ENCODE assay signal across 14 mouse cellular contexts in genomic region chr6:38224079-38224478, GRCm38 (mm10). TPM values are rescaled to one million over a fixed set of nuclear protein-coding genes. Genes with fewer than 3 reads are reported as not detected.
DNase-seq lines count a peak whose midpoint lies in the region; ATAC-seq and TF ChIP-seq lines count a peak whose summit lies in the region.
"Had no signal": no experiment of that assay in that cellular context is flagged by ENCODE, and none has a peak within 500 bp of the region (broad histone marks: within the 10 kb centered on the region; RNA-seq: fewer than 3 reads in every experiment).

No protein-coding gene starts in this region.

- DNase-seq in frontal cortex, postnatal 14 days (ENCODE audit: low spot score in 2 of 2) = no peak
- DNase-seq in brain, adult 2 months (ENCODE audit: low read depth, low spot score) = peak; percentile 39
- peak; percentile 53 for DNase-seq in midbrain, postnatal 0 days (ENCODE audit: low spot score)
- DNase-seq in kidney, adult 2 months = no peak
- DNase-seq in layer of hippocampus, postnatal 36 days = no peak
- DNase-seq: adrenal gland, postnatal 14 days; cerebellum, adult 9-10 months; kidney, adult 11 months; right cerebral cortex, postnatal 14 days; thymus, postnatal 36 days had no signal

- TF ChIP-seq POLR2A in kidney, adult 2 months (IDR thresholded peaks at IDR 0.05; ENCODE audit: low read depth, low read length) = no peak

- H3K9me3 ChIP-seq in hindbrain, embryonic 12.5 days (replicated peaks) = peaks cover 5% of the 10 kb centered on the region; the same call in 1 of the 2 replicates
- no peaks in the 10 kb centered on the region for H3K9me3 ChIP-seq in midbrain, postnatal 0 days (ENCODE audit: low read length)

- H3K4me3 ChIP-seq in hindbrain, embryonic 12.5 days = no peak overlapping the region
- no peak overlapping the region for H3K4me3 ChIP-seq in midbrain, postnatal 0 days (ENCODE audit: low read depth, low read length)
- H3K4me3 ChIP-seq in kidney, adult 2 months (ENCODE audit: insufficient read depth, low read depth, low read length) = no peak overlapping the region
- H3K4me3 ChIP-seq: heart, embryonic 13.5 days had no signal

- H3K9ac ChIP-seq in hindbrain, embryonic 12.5 days = no peak overlapping the region
- H3K9ac ChIP-seq in midbrain, postnatal 0 days (replicated peaks; ENCODE audit: low read length, poor library complexity, severe bottlenecking) = no peak overlapping the region
- H3K9ac ChIP-seq: heart, embryonic 13.5 days had no signal

- peak; percentile 42; the same call in 1 of the 2 replicates for ATAC-seq in frontal cortex, adult (ENCODE audit: low TSS enrichment)
- peak; percentile 67 for ATAC-seq in hindbrain, embryonic 12.5 days (ENCODE audit: low FRiP score)
- no peak; the same call in 1 of the 2 replicates for ATAC-seq in midbrain, postnatal 0 days (ENCODE audit: low FRiP score)
- ATAC-seq in inflammation-experienced regulatory T-cells, adult 6 months = no peak

- H3K4me1 ChIP-seq in hindbrain, embryonic 12.5 days = peaks cover 22% of the 10 kb centered on the region
- H3K4me1 ChIP-seq in midbrain, postnatal 0 days (ENCODE audit: insufficient read depth, low read length) = peaks cover 4% of the 10 kb centered on the region; the same call in 1 of the 2 replicates
- no peaks in the 10 kb centered on the region for H3K4me1 ChIP-seq in kidney, adult 2 months (ENCODE audit: control insufficient read depth, insufficient read depth, low read length)

- H3K27me3 ChIP-seq in hindbrain, embryonic 12.5 days = no peaks in the 10 kb centered on the region
- no peaks in the 10 kb centered on the region for H3K27me3 ChIP-seq in midbrain, postnatal 0 days (ENCODE audit: insufficient read depth, low read length)
- no peaks in the 10 kb centered on the region for H3K27me3 ChIP-seq in kidney, adult 2 months (replicated peaks; ENCODE audit: control insufficient read depth, insufficient read depth, low read length)
- H3K27me3 ChIP-seq: heart, embryonic 13.5 days had no signal

- no peak overlapping the region for H3K4me2 ChIP-seq in hindbrain, embryonic 12.5 days (replicated peaks)
- no peak overlapping the region for H3K4me2 ChIP-seq in midbrain, postnatal 0 days (ENCODE audit: low read depth, low read length, poor library complexity, severe bottlenecking)
- H3K4me2 ChIP-seq: heart, embryonic 13.5 days had no signal

- 29% methylated on average over 1 of the region's 1 CpGs for WGBS in hindbrain, embryonic 12.5 days
- WGBS in midbrain, postnatal 0 days = 24% methylated on average over 1 of the region's 1 CpGs
- WGBS in kidney, adult 2 months = 81% methylated on average over 1 of the region's 1 CpGs

- H3K36me3 ChIP-seq in hindbrain, embryonic 12.5 days = no peaks in the 10 kb centered on the region
- H3K36me3 ChIP-seq in midbrain, postnatal 0 days (ENCODE audit: insufficient read depth, low read length) = no peaks in the 10 kb centered on the region
- H3K36me3 ChIP-seq in kidney, adult 2 months (ENCODE audit: control insufficient read depth, insufficient read depth, low read length) = no peaks in the 10 kb centered on the region
- H3K36me3 ChIP-seq: heart, embryonic 13.5 days had no signal

- no peak for TF ChIP-seq CTCF in midbrain, postnatal 0 days (IDR thresholded peaks at IDR 0.05)
- TF ChIP-seq CTCF in kidney, adult 2 months (conservative IDR thresholded peaks at IDR 0.05; ENCODE audit: insufficient read depth, insufficient read length, low read depth, low read length) = no peak

- peak overlapping the region; percentile 62; the same call in 1 of the 2 replicates for H3K27ac ChIP-seq in hindbrain, embryonic 12.5 days
- peak overlapping the region; percentile 67 for H3K27ac ChIP-seq in midbrain, postnatal 0 days (ENCODE audit: low read depth, low read length)
- no peak overlapping the region for H3K27ac ChIP-seq in kidney, adult 2 months (ENCODE audit: insufficient read depth, low read depth, low read length)

RNA-seq across cellular contexts. Expression of gene D630045J12Rik, which starts 29.7 kb away (rescaled TPM):
- polyA plus RNA-seq in hindbrain, embryonic 12.5 days (2016; fragmentation: Nextera tagmentation; extraction: Ambion mirVana) = 13.9 and 14.3 TPM in 2 replicates
- 40.1 and 42.5 TPM in 2 replicates for total RNA-seq in midbrain, postnatal 0 days (2014; rRNA removed)
- 7.6 and 9.7 TPM in 2 replicates for polyA plus RNA-seq in midbrain, postnatal 0 days (2015; fragmentation: Nextera tagmentation; extraction: Ambion mirVana)
- polyA plus RNA-seq in kidney, adult 2 months (2012; rRNA removed) = 31.1 and 37.5 TPM in 2 replicates
- polyA plus RNA-seq in inflammation-experienced regulatory T-cells, adult 6 months (2017; shearing (Covaris generic)) = under 1 TPM in 1 of 3 experiments, not detected in 2; 0.08 TPM
- total RNA-seq in layer of hippocampus, postnatal 36 days (2021) = 10 to 100 TPM; 37.0 to 39.5 TPM

Comparison
In these comparisons a context has a peak if more than half of its experiments do, and no peak if none do; other contexts are left out.
1. ATAC-seq: peak in frontal cortex, adult (single experiment) and hindbrain, embryonic 12.5 days (single experiment); none in midbrain, postnatal 0 days (single experiment) and inflammation-experienced regulatory T-cells, adult 6 months (single experiment).
2. DNase-seq: peak in brain, adult 2 months (single experiment) and midbrain, postnatal 0 days (single experiment); none in frontal cortex, postnatal 14 days (0 of 2), kidney, adult 2 months (single experiment) and layer of hippocampus, postnatal 36 days (0 of 2).